Mouse (Mus musculus) testis, adult 10 weeks (tissue): ENCODE data around the gene Syt13. TPM values are rescaled to one million over a fixed set of nuclear protein-coding genes. Genes with fewer than 3 reads are reported as not detected.

Experiments
- polyA plus RNA-seq: library from polyadenylated mRNA; stranded (reverse); fragments of 350-450 nt; fragmentation: Illumina TruSeq; extraction: RNeasy Lipid Tissue Mini Kit (QIAGEN cat#74804); gene quantifications from one replicate; pipeline ENCODE4 v1.2.3, GENCODE M21; 2014; ENCODE audit warnings: low read depth, low replicate concordance

The Syt13 gene
- 0.52 TPM for polyA plus RNA-seq

DNA sequence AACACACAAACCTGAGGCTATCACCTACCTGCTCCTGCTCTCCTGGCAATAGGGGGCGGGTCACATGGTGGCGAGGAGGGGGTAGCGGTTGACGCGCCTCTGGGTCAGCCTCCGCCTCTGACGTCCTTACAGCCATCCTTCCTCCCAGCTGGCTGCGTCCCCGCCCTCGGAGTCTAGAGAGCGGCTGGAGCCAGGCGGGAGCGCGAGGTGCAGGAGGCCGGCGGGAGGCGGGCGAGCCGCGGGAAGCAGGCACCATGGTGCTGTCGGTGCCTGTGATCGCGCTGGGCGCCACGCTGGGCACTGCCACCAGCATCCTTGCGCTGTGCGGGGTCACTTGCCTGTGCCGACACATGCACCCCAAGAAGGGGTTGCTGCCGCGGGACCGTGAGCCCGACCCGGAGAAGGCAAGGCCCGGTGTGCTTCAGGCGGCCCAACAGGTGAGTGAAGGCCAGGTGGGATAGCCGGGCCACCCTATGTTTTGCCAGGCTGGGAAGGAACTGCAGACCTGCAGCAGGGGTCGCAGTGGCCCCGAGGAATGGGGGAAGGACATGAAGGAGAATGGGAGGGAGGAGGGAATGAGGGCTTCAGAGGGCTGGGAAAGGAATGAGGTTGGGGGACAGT, at the start of gene Syt13:
Gene Syt13, plus strand, starts transcription at position 166 of the 621 bp plus-strand sequence.

Other genes starting within 250 kb of the Syt13 start
- 1.1 TPM for gene Prdm11, start 131.1 kb downstream of the Syt13 start, polyA plus RNA-seq